Mouse (Mus musculus): ENCODE measurements around the gene Gm9837. TPM values are rescaled to one million over a fixed set of nuclear protein-coding genes. Genes with fewer than 3 reads are reported as not detected.

Gene Gm9837
- not detected for total RNA-seq (2023)

GRCm38 (mm10) chr11:53469968-53470695 is at the start of gene Gm9837:
Gm9837 (minus strand) TSS chr11:53470479.

DNA sequence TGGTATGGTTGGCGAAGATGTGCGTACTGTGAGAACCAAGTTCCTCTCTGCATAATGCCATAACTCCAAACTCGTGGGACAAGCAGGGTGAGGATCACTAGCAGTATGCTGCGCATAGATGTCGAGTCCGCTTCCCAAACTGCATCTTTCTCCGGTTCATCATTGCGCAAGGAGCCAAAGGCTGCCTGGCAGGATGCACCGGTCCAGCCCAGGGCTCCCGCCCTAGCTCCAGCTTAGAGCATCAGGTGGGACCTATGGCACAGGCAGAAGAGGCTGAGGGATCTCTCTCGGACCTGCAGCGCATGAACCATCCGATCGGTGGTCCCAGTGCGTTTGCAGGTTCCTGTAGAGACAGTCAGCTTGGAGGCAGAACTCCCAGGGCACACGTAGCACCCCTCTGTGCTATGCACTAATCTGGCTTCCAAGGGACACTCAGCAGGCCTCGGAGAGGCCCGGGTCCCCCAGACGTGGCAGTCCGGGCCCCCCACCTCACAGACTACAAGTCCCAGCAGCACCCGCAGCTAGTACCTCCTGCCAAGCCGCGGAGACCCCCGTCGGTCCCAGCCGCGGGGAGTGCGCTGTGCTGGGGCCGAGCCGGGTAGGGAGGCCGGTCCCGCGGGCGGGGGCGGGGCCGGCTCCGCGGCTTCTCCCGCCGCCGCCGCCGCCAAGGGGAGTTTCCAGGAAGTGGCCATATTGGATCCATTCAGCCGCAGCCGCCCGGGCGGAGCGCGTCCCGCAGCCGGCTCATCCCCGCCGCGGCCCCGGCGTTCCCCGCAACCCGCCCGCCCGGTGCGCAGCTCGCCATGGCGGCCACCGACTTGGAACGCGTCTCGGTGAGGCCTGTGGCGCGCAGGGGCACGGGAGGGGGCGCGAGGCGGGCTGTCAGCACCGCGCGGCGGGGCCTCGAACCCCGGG is 49.2 kb upstream of the Gm9837 start, which contains the start of gene Sept8:
Gene Sept8 (plus strand): TSS at position 51 of the 915 bp plus-strand sequence.

GRCm38 (mm10) chr11:53479783-53480301 is 9.6 kb upstream of the Gm9837 start, which contains the start of the genes Gm9945 and Sowaha:
Gm9945 (plus strand) TSS chr11:53480166.
Sowaha (minus strand) TSS chr11:53480274.

GRCm38 (mm10) chr11:53456474-53457371 is 13.6 kb downstream of the Gm9837 start, which contains the start of the genes Gm10447 and Shroom1:
Gm10447 (minus strand) TSS chr11:53457110.
Shroom1 (plus strand) TSS chr11:53457205.

GRCm38 (mm10) chr11:53430670-53431346 is 39.5 kb downstream of the Gm9837 start, which contains the start of the genes Uqcrq and Gdf9:
Uqcrq (minus strand) TSS chr11:53430831.
Gdf9 (plus strand) TSS chr11:53431023.

GRCm38 (mm10) chr11:53423036-53423435 is 47.2 kb downstream of the Gm9837 start, which contains the start of gene Leap2:
Leap2 (minus strand) TSS chr11:53423170.

Other genes starting within 250 kb of the Gm9837 start
- 100 to 1,000 TPM; 103 to 114 TPM for gene Hspa4, start 170.0 kb downstream of the Gm9837 start, total RNA-seq (2023)
- gene Zcchc10, start 145.8 kb downstream of the Gm9837 start, total RNA-seq (2023): 10 to 100 TPM; 13.1 to 14.4 TPM
- gene Aff4, start 119.6 kb downstream of the Gm9837 start, total RNA-seq (2023): 100 to 1,000 TPM; 320 to 326 TPM
- gene Leap2, start 47.3 kb downstream of the Gm9837 start, total RNA-seq (2023): not detected
- 100 to 1,000 TPM; 127 to 151 TPM for gene Uqcrq, start 39.6 kb downstream of the Gm9837 start, total RNA-seq (2023)
- under 1 TPM; 0.42 to 0.70 TPM for gene Gdf9, start 39.5 kb downstream of the Gm9837 start, total RNA-seq (2023)
- not detected for gene Gm10447, start 13.4 kb downstream of the Gm9837 start, total RNA-seq (2023)
- not detected for gene Shroom1, start 13.3 kb downstream of the Gm9837 start, total RNA-seq (2023)
- not detected for gene Gm9945, start 9.7 kb upstream of the Gm9837 start, total RNA-seq (2023)
- not detected for gene Sowaha, start 9.8 kb upstream of the Gm9837 start, total RNA-seq (2023)
- under 1 TPM in 1 of 2 experiments, not detected in 1; 0.23 TPM for gene Sept8, start 48.8 kb upstream of the Gm9837 start, total RNA-seq (2023)
- gene Kif3a, start 96.9 kb upstream of the Gm9837 start, total RNA-seq (2023): 1 to 10 TPM; 7.0 to 8.5 TPM
- not detected for gene Il4, start 148.2 kb upstream of the Gm9837 start, total RNA-seq (2023)
- gene Il13, start 164.2 kb upstream of the Gm9837 start, total RNA-seq (2023): not detected
- 10 to 100 TPM; 31.4 to 36.6 TPM for gene Rad50, start 236.8 kb upstream of the Gm9837 start, total RNA-seq (2023)